Comparison of ENCODE assay signal across 8 mouse cellular contexts in genomic region chr2:59772261-59772683, GRCm38 (mm10).
DNase-seq lines count a peak whose midpoint lies in the region; ATAC-seq and TF ChIP-seq lines count a peak whose summit lies in the region.

No protein-coding gene starts in this region.

- peak; percentile 56; the same call in 1 of the 2 replicates for ATAC-seq in lung, postnatal 0 days
- peak; percentile 33; the same call in 1 of the 2 replicates for ATAC-seq in stomach, embryonic 15.5 days (ENCODE audit: insufficient read depth, low FRiP score, low read depth)

- no peaks in the 10 kb centered on the region for H3K9me3 ChIP-seq in lung, postnatal 0 days (ENCODE audit: low read length)
- H3K9me3 ChIP-seq in stomach, embryonic 15.5 days, result no peaks in the 10 kb centered on the region

- TF ChIP-seq CTCF in lung, postnatal 0 days (IDR thresholded peaks at IDR 0.05), result no peak
- TF ChIP-seq CTCF in embryonic fibroblast, embryonic 13.5 days (IDR thresholded peaks at IDR 0.05; ENCODE audit: borderline replicate concordance, insufficient read depth, low read length), result no peak

- no peaks in the 10 kb centered on the region for H3K27me3 ChIP-seq in lung, postnatal 0 days (replicated peaks; ENCODE audit: insufficient read depth, low read length)
- no peaks in the 10 kb centered on the region for H3K27me3 ChIP-seq in stomach, embryonic 15.5 days (replicated peaks)

- TF ChIP-seq POLR2A in embryonic fibroblast, embryonic 13.5 days (IDR thresholded peaks at IDR 0.05; ENCODE audit: low read depth, low read length), result no peak

- no peak overlapping the region for H3K4me2 ChIP-seq in lung, postnatal 0 days (replicated peaks; ENCODE audit: low read depth, low read length)
- H3K4me2 ChIP-seq in stomach, embryonic 15.5 days, result no peak overlapping the region

- no peak overlapping the region for H3K4me3 ChIP-seq in lung, postnatal 0 days (ENCODE audit: low read depth, low read length)
- H3K4me3 ChIP-seq in embryonic fibroblast, embryonic 13.5 days (ENCODE audit: insufficient read depth, low read length), result no peak overlapping the region
- H3K4me3 ChIP-seq in stomach, embryonic 15.5 days (replicated peaks), result no peak overlapping the region

- no peak overlapping the region for H3K27ac ChIP-seq in lung, postnatal 0 days (ENCODE audit: low read length)
- 0 out of 2 replicates have a peak overlapping the region, but pooled peaks have one; percentile 32 for H3K27ac ChIP-seq in embryonic fibroblast, embryonic 13.5 days (ENCODE audit: insufficient read depth, low read length)
- 0 out of 2 replicates have a peak overlapping the region, but pooled peaks have one; percentile 31 for H3K27ac ChIP-seq in stomach, embryonic 15.5 days

- peak; percentile 30 for DNase-seq in lung, postnatal 0 days (ENCODE audit: low spot score)
- no peak for DNase-seq in lung, adult 18-20 months
- peak; percentile 66 for DNase-seq in kidney, postnatal 10 days
- no peak for DNase-seq in cerebellum, adult 9-11 months
- no peak for DNase-seq in cerebellum, adult 8-10 months
- no peak for DNase-seq in cerebellum, postnatal 36 days

- TF ChIP-seq EP300 in lung, postnatal 0 days (IDR thresholded peaks at IDR 0.05), result no peak

- H3K4me1 ChIP-seq in lung, postnatal 0 days (ENCODE audit: insufficient read depth, low read depth, low read length), result peaks cover 21% of the 10 kb centered on the region; the same call in 1 of the 2 replicates
- peaks cover 4% of the 10 kb centered on the region for H3K4me1 ChIP-seq in embryonic fibroblast, embryonic 13.5 days (ENCODE audit: control insufficient read depth, insufficient read depth, low read length)
- H3K4me1 ChIP-seq in stomach, embryonic 15.5 days, result peaks cover 19% of the 10 kb centered on the region

- 52% methylated on average over 12 of the region's 12 CpGs for WGBS in lung, postnatal 0 days
- 43% methylated on average over 12 of the region's 12 CpGs for WGBS in stomach, embryonic 15.5 days

- H3K9ac ChIP-seq in lung, postnatal 0 days (replicated peaks; ENCODE audit: low read depth), result no peak overlapping the region
- no peak overlapping the region for H3K9ac ChIP-seq in stomach, embryonic 15.5 days

- H3K36me3 ChIP-seq in lung, postnatal 0 days (ENCODE audit: insufficient read depth, low read length), result no peaks in the 10 kb centered on the region; the same call in 1 of the 2 replicates
- no peaks in the 10 kb centered on the region; the same call in 1 of the 2 replicates for H3K36me3 ChIP-seq in stomach, embryonic 15.5 days

Comparison
In these comparisons a context has a peak if more than half of its experiments do, and no peak if none do; other contexts are left out.
1. DNase-seq: peak in lung, postnatal 0 days (single experiment) and kidney, postnatal 10 days (single experiment); none in lung, adult 18-20 months (0 of 2), cerebellum, adult 9-11 months (single experiment), cerebellum, adult 8-10 months (single experiment) and cerebellum, postnatal 36 days (0 of 2).